Mouse (Mus musculus): Measurements from ENCODE around the gene Gm6525.
A peak's percentile ranks its signal among the peaks of the same experiment; 100 is the strongest.

The Gm6525 gene

GRCm38 (mm10) chr3:84172406-84172805 is 1.5 kb upstream of the Gm6525 start:
- DNase-seq: no peak

GRCm38 (mm10) chr3:84175337-84176315 is 1.7 kb downstream of the Gm6525 start:
- peak; percentile 23 to 64 for DNase-seq

- DNase-seq: no peak
These were observed 3.9 kb downstream of the Gm6525 start for GRCm38 (mm10) chr3:84177834-84178233.

- DNase-seq: no peak
These were observed 6.4 kb downstream of the Gm6525 start for GRCm38 (mm10) chr3:84180304-84180703.

GRCm38 (mm10) chr3:84181102-84181501 is 7.2 kb downstream of the Gm6525 start:
- DNase-seq: no peak

- no peak for DNase-seq
These were observed 7.8 kb downstream of the Gm6525 start for GRCm38 (mm10) chr3:84181717-84182116.

GRCm38 (mm10) chr3:84189629-84190173 is 15.8 kb downstream of the Gm6525 start:
- no peak for DNase-seq

GRCm38 (mm10) chr3:84190513-84191061 is 16.7 kb downstream of the Gm6525 start:
- peak; percentile 7 to 13 for DNase-seq

- DNase-seq: no peak
These were observed 17.4 kb downstream of the Gm6525 start for GRCm38 (mm10) chr3:84191141-84191881.

GRCm38 (mm10) chr3:84193881-84194280 is 20.0 kb downstream of the Gm6525 start:
- no peak for DNase-seq

GRCm38 (mm10) chr3:84198229-84198628 is 24.3 kb downstream of the Gm6525 start:
- no peak for DNase-seq

- no peak for DNase-seq
These were observed 25.6 kb downstream of the Gm6525 start for GRCm38 (mm10) chr3:84199516-84199915.

- no peak for DNase-seq
These were observed 26.9 kb downstream of the Gm6525 start for GRCm38 (mm10) chr3:84200559-84201420.

GRCm38 (mm10) chr3:84204640-84205039 is 30.7 kb downstream of the Gm6525 start:
- no peak for DNase-seq

GRCm38 (mm10) chr3:84205650-84206049 is 31.7 kb downstream of the Gm6525 start:
- no peak for DNase-seq

- no peak for DNase-seq
These were observed 32.2 kb downstream of the Gm6525 start for GRCm38 (mm10) chr3:84206106-84206505.

GRCm38 (mm10) chr3:84207366-84207765 is 33.5 kb downstream of the Gm6525 start:
- no peak for DNase-seq

- no peak for DNase-seq
These were observed 34.6 kb downstream of the Gm6525 start for GRCm38 (mm10) chr3:84208475-84208874.

GRCm38 (mm10) chr3:84208917-84209513 is 35.1 kb downstream of the Gm6525 start:
- no peak for DNase-seq

- DNase-seq: no peak
These were observed 37.5 kb downstream of the Gm6525 start for GRCm38 (mm10) chr3:84211340-84211875.

- no peak for DNase-seq
These were observed 40.6 kb downstream of the Gm6525 start for GRCm38 (mm10) chr3:84214501-84214900.
